Mouse (Mus musculus) lung, postnatal 4 days (tissue): Measurements from ENCODE around the gene Syce1l.

Experiments
- DNase-seq, 2 experiments: peaks; one replicate each; pipeline ENCODE4 v3.0.0; 2021

Gene Syce1l

GRCm38 (mm10) chr8:113642926-113643325 is at the start of gene Syce1l:
Gene Syce1l, plus strand, starts transcription at chr8:113643213.
- no peak for DNase-seq

- DNase-seq = no peak
Measured at GRCm38 (mm10) chr8:113598401-113598800, 44.6 kb upstream of the Syce1l start.

DNA sequence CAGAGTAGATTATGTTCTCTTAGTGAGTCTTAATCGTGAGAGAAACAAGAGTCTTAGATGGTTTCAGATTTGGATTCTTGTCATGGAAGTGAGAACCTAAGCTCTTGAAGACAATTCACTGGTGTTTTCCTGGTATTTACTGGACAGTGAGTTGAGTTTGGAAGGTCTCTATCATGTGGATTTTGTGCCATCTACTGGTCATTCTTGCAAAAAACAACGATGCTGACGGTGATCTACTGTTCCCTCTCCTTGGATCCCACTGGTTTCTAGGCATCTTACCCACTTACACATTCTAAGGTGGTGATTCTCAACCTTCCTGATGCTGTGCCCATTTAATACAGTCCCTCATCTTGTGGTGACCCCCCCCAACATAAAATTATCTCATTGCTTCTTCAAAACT is 10.4 kb upstream of the Syce1l start:
- DNase-seq = peak in 1 of 2 experiments; percentile 40

DNA sequence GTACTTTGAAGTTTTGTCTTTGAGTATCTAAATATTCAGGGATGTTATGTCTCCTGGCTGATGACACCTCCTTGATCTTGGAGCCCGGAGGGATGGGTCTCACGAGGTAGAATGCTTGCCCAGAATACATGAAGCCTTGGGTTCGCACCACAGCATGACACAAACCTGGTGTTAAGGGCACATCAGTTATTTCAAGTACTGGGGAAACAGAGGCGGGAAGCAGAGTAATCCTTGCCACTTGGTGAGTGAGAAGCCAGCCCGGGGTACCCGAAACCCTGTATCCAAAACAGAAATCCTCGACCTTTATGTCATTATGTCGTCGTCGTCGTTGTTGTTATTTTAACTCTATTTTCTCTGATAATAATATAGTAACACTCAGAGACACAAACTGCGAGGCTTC is 8.9 kb upstream of the Syce1l start:
- DNase-seq = no peak

GRCm38 (mm10) chr8:113634670-113635591 is 8.1 kb upstream of the Syce1l start, which contains the start of gene Mon1b:
Gene Mon1b, plus strand, starts transcription at chr8:113635587.
- DNase-seq = peak; percentile 98

DNA sequence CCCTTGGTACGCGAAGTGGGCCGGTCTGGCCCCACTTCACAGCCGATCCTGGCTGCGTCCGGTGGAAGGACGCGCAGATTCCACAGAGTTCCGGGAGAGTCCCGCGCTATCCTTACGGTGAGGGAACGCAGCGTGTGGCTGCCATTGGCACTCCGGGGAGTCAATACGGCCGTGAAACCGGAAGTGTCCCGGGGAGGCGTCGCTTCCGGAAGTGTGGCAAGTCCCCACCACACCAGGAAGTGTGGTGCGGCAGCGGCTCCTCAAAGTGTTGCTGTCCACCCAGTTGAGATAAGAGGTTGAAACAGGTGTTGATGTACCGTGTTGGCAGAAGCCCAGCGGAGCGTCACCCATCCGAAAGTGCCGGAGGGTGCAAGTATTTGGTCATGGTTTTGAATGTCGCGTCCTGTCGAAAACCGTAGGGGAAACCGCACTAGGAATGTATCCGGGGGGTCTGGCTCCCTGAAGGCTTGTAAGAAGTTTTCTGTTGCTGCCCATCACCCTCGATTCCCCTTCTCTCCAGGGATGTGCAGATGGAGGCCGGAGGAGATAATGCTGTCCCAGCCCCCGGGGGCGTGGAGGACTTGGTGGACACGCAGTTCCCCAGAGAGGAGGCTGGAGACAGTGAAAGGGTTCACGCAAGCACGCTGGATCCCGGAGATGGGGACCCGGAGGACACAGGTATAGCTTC is 7.3 kb upstream of the Syce1l start:
- no peak for DNase-seq

DNA sequence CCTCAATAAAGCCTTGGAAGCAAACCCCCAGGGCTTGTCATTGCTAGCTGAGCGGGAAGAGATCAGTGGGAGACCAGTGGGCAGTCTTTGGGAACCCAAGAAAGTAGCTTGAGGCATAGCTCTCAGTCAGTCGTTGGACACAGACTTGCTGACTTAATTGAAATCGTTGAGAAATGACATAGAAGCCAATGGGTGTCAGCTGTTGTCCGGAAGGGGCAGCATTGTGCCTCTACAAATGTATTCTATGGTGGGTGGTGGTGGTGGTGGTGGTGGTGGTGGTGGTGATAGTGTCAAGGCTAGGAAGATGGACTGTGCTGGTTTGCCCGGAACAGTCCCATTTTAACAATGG is 6.8 kb upstream of the Syce1l start:
- DNase-seq = no peak

DNA sequence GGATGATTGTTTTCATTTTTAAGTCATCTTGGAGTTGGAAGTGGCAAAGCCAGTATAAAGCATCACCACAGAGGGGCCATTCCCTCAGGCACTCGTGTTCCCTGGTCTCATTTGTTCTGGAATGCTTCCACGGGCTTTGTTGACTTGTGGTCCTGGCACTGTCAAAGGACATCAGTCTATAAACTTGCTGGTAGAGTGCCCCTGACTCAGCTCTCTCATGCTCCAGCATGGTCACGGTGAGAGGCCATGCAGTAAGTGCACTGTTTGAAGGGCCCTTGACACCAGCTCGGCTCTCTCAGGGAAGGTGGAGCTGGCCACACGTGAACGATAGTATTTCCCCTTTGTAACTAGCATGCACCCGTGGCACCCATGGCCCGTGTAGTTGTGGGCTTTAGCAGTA is 2.7 kb upstream of the Syce1l start:
- peak; percentile 25 to 70 for DNase-seq

DNA sequence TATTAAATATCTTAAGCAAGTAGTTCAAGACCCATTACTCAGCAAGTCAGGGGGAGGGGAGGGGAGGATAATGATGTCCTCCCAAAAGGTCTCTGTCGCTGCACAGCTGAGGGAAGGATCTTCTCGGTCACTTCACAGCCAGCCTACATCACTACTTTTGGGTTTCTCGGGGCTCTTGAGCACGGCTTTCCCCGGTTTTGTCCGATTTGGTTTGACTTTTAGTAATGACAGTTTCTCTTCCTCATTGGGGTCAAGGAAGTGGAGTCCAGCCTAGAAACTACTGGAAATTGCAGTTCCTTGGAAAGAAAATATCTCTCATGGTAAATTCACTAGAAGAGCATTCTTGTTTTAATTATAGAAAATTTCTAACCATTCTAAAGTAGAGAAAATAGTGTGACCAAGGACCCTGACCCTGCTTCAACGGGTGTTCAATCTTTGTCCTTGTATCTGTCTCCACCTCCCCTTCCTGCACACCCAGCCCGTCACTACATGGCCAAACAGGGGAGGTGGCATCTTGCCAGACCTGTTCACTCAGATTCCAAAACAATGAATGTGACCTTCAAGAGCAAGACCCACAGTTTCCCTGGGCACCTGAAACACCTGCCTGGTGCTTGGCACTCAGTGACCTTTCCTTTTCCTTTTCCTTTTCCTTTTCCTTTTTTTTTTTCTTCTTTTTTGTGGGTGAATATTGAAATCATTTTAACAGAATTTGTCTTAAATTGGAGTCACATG is 632 bp downstream of the Syce1l start:
- DNase-seq = no peak

- no peak for DNase-seq
Measured at GRCm38 (mm10) chr8:113645220-113645619, 2.2 kb downstream of the Syce1l start.

GRCm38 (mm10) chr8:113652450-113652849 is 9.4 kb downstream of the Syce1l start:
- DNase-seq = no peak

GRCm38 (mm10) chr8:113653151-113653550 is 10.1 kb downstream of the Syce1l start:
- no peak for DNase-seq

- DNase-seq = no peak
Measured at GRCm38 (mm10) chr8:113656154-113656553, 13.1 kb downstream of the Syce1l start.

DNA sequence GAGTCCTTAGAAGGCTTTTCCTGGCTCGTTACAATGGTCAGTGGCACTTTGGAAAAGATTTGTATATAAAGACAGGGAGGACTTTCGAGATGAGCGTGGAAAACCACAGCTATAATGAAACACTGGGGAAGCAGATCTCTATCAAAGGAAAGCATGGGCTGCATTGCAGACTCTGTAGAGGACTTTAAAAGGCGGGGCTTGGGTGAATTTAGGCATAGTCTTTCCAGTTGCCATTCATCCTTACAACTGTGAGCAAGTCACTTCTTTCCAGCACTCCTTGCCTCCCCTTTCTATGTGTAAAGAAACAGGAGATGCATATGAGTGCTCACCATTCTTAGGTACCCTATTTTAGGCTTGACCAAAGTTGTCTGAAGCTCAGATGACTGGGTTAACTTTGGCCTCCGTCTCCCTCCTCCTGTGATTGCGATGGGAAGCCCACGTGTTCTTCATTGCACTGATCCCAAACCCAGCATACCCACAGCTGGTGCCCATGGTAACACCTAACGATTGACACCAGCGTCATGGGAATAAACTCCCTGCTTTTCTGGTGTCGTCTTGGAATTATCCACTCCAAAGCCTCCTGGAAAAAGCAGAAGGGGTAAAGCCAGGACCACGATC is 13.8 kb downstream of the Syce1l start:
- no peak for DNase-seq

- no peak for DNase-seq
Measured at GRCm38 (mm10) chr8:113660128-113660527, 17.1 kb downstream of the Syce1l start.

- DNase-seq = peak; percentile 76 to 87
Measured at GRCm38 (mm10) chr8:113664544-113664943, 21.5 kb downstream of the Syce1l start.

DNA sequence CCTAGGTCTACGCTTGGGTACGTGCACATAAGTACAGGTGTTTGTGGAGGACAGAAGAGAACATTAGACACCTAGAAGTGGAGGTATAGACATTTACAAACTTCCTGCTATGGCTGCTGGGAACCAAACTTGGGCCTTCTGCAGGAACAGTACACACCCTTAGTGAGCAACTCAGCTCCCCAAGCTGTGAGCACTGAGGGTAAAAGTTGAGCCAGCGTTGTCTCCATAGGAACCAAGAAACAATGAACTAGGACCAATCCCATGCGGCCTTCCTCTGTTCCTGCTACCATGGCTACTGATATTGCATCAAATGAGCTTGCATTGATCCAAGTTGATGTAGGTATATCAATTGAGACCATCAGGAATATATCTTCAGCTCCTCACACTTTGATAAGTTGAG is 22.0 kb downstream of the Syce1l start:
- no peak for DNase-seq

DNA sequence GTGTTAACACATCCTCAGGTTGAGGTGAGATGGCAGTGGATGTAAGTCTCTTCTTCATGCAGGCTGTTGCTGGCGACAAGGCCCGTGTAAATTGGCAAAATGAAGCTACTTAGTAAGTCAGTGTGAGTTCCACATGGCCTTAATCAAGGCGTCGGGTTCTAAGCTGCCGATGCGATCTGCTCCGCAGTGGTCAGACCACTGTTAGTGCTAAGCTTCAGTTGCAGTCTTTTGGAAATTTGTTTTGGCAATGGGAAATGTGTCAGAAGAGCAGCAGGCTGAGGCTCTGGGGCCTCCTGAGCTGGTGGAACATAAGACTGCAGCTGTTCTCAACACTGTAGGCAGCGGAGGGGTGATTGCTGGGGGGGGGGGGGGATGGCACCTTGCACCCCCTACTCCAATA is 22.9 kb downstream of the Syce1l start:
- DNase-seq = no peak

- DNase-seq = no peak
Measured at GRCm38 (mm10) chr8:113666714-113667432, 23.9 kb downstream of the Syce1l start.

- no peak for DNase-seq
Measured at GRCm38 (mm10) chr8:113669924-113670323, 26.9 kb downstream of the Syce1l start.

GRCm38 (mm10) chr8:113672599-113673255 is 29.7 kb downstream of the Syce1l start:
- DNase-seq = no peak

DNA sequence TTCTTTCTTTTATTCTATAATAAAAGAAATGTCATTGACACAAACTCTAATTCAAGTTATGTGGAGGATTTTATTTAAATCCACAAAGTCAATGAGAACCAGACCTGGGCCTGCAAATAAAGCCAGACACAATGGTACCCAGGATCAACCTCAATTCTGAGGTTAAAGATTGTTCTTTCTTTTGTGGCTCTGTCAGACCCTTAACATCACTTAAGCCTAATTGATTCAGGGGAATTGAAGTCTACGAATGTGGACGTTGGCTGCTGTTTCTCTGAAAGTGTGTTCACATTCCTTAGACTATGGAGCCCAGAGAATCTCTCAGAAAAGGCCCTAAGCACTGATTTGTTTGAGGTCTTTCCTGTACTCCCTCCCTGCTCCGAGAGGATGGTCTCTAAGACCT is 30.3 kb downstream of the Syce1l start:
- DNase-seq = no peak
